Mouse (Mus musculus) thymus, postnatal 14 days (tissue): Measurements from ENCODE around the gene Tas2r125.
"Not testable (repeated sequence)": the region's sequence is repeated elsewhere in the genome, so short reads cannot be mapped to it uniquely, and the experiment has no call there.

Experiments used
- DNase-seq: peaks from one replicate; pipeline ENCODE4 v3.0.0; 2021

Tas2r125 gene

GRCm38 (mm10) chr6:132909351-132909750, at the start of gene Tas2r125:
Gene Tas2r125 (plus strand): TSS chr6:132909651.
- DNase-seq, result no peak

- DNase-seq, result no peak
Measured at GRCm38 (mm10) chr6:132867708-132868107, 41.7 kb upstream of the Tas2r125 start, which contains the start of gene Tas2r110. Gene Tas2r110 (plus strand): TSS chr6:132868008.

DNA sequence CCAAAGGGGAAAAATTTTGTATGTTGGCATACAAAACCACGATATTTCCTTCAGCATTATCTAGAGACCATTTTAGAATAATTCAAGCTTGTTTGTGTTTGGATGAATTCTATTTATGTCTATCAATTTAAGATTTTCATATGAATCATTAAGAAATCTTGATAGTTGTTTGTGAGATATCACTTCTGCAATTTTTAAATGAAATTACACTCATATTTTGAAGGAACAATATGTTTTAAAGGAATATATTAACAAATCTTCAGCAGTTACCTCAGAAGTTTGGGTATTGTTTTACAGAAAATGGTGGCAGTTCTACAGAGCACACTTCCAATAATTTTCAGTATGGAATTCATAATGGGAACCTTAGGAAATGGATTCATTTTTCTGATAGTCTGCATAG, 16.7 kb upstream of the Tas2r125 start, which contains the start of gene Tas2r113:
TSS of gene Tas2r113 (plus strand) at position 301 of the 400 bp plus-strand sequence.
- DNase-seq, result no peak

GRCm38 (mm10) chr6:132941376-132941775, 31.9 kb downstream of the Tas2r125 start:
- DNase-seq, result not testable (repeated sequence)

GRCm38 (mm10) chr6:132950802-132951201, 41.4 kb downstream of the Tas2r125 start, which contains the start of gene Tas2r129:
Gene Tas2r129 (plus strand): TSS chr6:132951102.
- no peak for DNase-seq

DNA sequence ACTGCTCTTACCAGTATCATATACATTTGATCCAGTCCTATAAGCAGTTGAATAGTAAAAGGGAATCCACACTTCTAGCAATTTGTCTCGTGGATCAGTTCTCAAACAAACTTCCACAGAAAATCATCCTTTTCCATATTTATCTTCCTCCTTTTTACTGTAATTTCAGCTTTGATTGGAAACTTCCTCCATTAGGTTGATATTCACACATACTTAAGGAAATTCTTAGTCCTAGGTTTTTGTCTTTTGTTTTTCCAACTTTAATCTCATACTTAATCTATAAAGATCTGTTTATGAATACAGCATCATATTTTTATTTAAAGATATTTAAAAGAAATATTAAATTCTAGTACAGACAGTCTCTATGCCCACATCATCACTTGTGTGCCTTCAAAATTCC, 48.4 kb downstream of the Tas2r125 start, which contains the start of gene Tas2r131:
TSS of gene Tas2r131 (minus strand) at position 101 of the 400 bp plus-strand sequence.
- DNase-seq, result no peak
